Mouse (Mus musculus): ENCODE data around the gene Tor1b. TPM values are rescaled to one million over a fixed set of nuclear protein-coding genes. Genes with fewer than 3 reads are reported as not detected.

Gene Tor1b
- 22.8 TPM for polyA plus RNA-seq (2014; fragmentation: Illumina TruSeq; extraction: RNeasy Lipid Tissue Mini Kit (QIAGEN cat#74804); ENCODE audit: insufficient read depth, low read depth, low replicate concordance)

GRCm38 (mm10) chr2:30952824-30953490, at the start of gene Tor1b:
Gene Tor1b (plus strand): TSS chr2:30952959.

GRCm38 (mm10) chr2:30929483-30930045, 23.2 kb upstream of the Tor1b start, which contains the start of gene Ptges:
Gene Ptges (minus strand): TSS chr2:30929863.

GRCm38 (mm10) chr2:30967352-30968327, 14.9 kb downstream of the Tor1b start, which contains the start of gene Tor1a:
Gene Tor1a (minus strand): TSS chr2:30967933.

GRCm38 (mm10) chr2:30981790-30982513, 29.2 kb downstream of the Tor1b start, which contains the start of the genes BC005624 and Usp20:
Gene BC005624 (minus strand): TSS chr2:30982201.
Gene Usp20 (plus strand): TSS chr2:30982279.

Other genes with a start within 250 kb of the Tor1b start
- 0.46 TPM for gene 1700001O22Rik, start 149.3 kb upstream of the Tor1b start, polyA plus RNA-seq (2014; fragmentation: Illumina TruSeq; extraction: RNeasy Lipid Tissue Mini Kit (QIAGEN cat#74804); ENCODE audit: insufficient read depth, low read depth, low replicate concordance)
- gene Ntmt1, start 145.1 kb upstream of the Tor1b start, polyA plus RNA-seq (2014; fragmentation: Illumina TruSeq; extraction: RNeasy Lipid Tissue Mini Kit (QIAGEN cat#74804); ENCODE audit: insufficient read depth, low read depth, low replicate concordance), result 19.5 TPM
- gene Asb6, start 122.6 kb upstream of the Tor1b start, polyA plus RNA-seq (2014; fragmentation: Illumina TruSeq; extraction: RNeasy Lipid Tissue Mini Kit (QIAGEN cat#74804); ENCODE audit: insufficient read depth, low read depth, low replicate concordance), result 13.0 TPM
- gene Prrx2, start 118.0 kb upstream of the Tor1b start, polyA plus RNA-seq (2014; fragmentation: Illumina TruSeq; extraction: RNeasy Lipid Tissue Mini Kit (QIAGEN cat#74804); ENCODE audit: insufficient read depth, low read depth, low replicate concordance), result 3.1 TPM
- 17.8 TPM for gene Ptges, start 23.1 kb upstream of the Tor1b start, polyA plus RNA-seq (2014; fragmentation: Illumina TruSeq; extraction: RNeasy Lipid Tissue Mini Kit (QIAGEN cat#74804); ENCODE audit: insufficient read depth, low read depth, low replicate concordance)
- gene Tor1a, start 15.0 kb downstream of the Tor1b start, polyA plus RNA-seq (2014; fragmentation: Illumina TruSeq; extraction: RNeasy Lipid Tissue Mini Kit (QIAGEN cat#74804); ENCODE audit: insufficient read depth, low read depth, low replicate concordance), result 31.3 TPM
- gene BC005624, start 29.2 kb downstream of the Tor1b start, polyA plus RNA-seq (2014; fragmentation: Illumina TruSeq; extraction: RNeasy Lipid Tissue Mini Kit (QIAGEN cat#74804); ENCODE audit: insufficient read depth, low read depth, low replicate concordance), result 42.1 TPM
- gene Usp20, start 29.3 kb downstream of the Tor1b start, polyA plus RNA-seq (2014; fragmentation: Illumina TruSeq; extraction: RNeasy Lipid Tissue Mini Kit (QIAGEN cat#74804); ENCODE audit: insufficient read depth, low read depth, low replicate concordance), result 5.3 TPM
- gene Fnbp1, start 189.0 kb downstream of the Tor1b start, polyA plus RNA-seq (2014; fragmentation: Illumina TruSeq; extraction: RNeasy Lipid Tissue Mini Kit (QIAGEN cat#74804); ENCODE audit: insufficient read depth, low read depth, low replicate concordance), result 13.0 TPM
- 13.9 TPM for gene Gpr107, start 199.4 kb downstream of the Tor1b start, polyA plus RNA-seq (2014; fragmentation: Illumina TruSeq; extraction: RNeasy Lipid Tissue Mini Kit (QIAGEN cat#74804); ENCODE audit: insufficient read depth, low read depth, low replicate concordance)

Data from lung, adult 10 weeks (tissue).